Mouse (Mus musculus): ENCODE results near the gene Tmem150a. TPM values are rescaled to one million over a fixed set of nuclear protein-coding genes. Genes with fewer than 3 reads are reported as not detected.
A peak's percentile ranks its signal among the peaks of the same experiment; 100 is the strongest.

Gene Tmem150a
- polyA plus RNA-seq, 1 experiment: 171 TPM

GRCm38 (mm10) chr6:72364009-72364408 lies 8.8 kb downstream of the Tmem150a start:
- DNase-seq: peak; percentile 42
- H3K36me3 ChIP-seq (ENCODE audit: control insufficient read depth, insufficient read depth, low read length): peaks cover 7% of the 10 kb centered on the region; the same call in 1 of the 2 replicates
- no peaks in the 10 kb centered on the region for H3K27me3 ChIP-seq (replicated peaks; ENCODE audit: control insufficient read depth, insufficient read depth, low read length)
- WGBS: 39% methylated on average over 7 of the region's 7 CpGs
- H3K4me1 ChIP-seq (ENCODE audit: control insufficient read depth, insufficient read depth, low read length): peaks cover 12% of the 10 kb centered on the region
- H3K27ac ChIP-seq (ENCODE audit: insufficient read depth, low read depth, low read length): no peak overlapping the region
- TF ChIP-seq POLR2A (IDR thresholded peaks at IDR 0.05; ENCODE audit: low read depth, low read length) (no peak), CTCF (conservative IDR thresholded peaks at IDR 0.05; ENCODE audit: insufficient read depth, insufficient read length, low read depth, low read length) (peak; percentile 63)
- H3K4me3 ChIP-seq (ENCODE audit: insufficient read depth, low read depth, low read length): no peak overlapping the region

DNA sequence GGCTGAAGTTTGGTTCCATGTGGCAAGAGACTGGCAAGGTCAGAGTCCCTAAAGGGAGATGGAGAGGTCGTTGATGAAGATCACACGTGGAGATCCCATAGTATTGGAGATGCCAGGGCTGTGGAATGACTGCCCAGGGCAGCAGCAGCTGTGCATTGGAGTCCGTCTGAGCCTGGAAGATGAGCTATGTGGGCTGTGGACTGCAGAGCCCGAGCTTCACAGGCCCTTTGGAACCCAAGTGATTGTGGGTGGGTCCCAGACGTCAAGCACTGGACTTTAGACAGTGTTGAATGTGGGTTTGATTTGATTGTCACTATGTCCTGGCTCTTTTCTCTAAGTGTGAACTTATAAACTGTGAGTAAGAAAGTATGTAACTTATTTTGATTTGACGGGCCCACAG lies 9.7 kb downstream of the Tmem150a start:
- Histone ChIP-seq H3K4me3 (ENCODE audit: insufficient read depth, low read depth, low read length) (no peak overlapping the region), H3K27me3 (replicated peaks; ENCODE audit: control insufficient read depth, insufficient read depth, low read length) (no peaks in the 10 kb centered on the region), H3K4me1 (ENCODE audit: control insufficient read depth, insufficient read depth, low read length) (peaks cover 8% of the 10 kb centered on the region), H3K36me3 (ENCODE audit: control insufficient read depth, insufficient read depth, low read length) (peaks cover 4% of the 10 kb centered on the region; the same call in 1 of the 2 replicates), H3K27ac (ENCODE audit: insufficient read depth, low read depth, low read length) (no peak overlapping the region)
- TF ChIP-seq POLR2A (IDR thresholded peaks at IDR 0.05; ENCODE audit: low read depth, low read length): no peak
- 46% methylated on average over 6 of the region's 6 CpGs for WGBS
- peak; percentile 63 for DNase-seq

DNA sequence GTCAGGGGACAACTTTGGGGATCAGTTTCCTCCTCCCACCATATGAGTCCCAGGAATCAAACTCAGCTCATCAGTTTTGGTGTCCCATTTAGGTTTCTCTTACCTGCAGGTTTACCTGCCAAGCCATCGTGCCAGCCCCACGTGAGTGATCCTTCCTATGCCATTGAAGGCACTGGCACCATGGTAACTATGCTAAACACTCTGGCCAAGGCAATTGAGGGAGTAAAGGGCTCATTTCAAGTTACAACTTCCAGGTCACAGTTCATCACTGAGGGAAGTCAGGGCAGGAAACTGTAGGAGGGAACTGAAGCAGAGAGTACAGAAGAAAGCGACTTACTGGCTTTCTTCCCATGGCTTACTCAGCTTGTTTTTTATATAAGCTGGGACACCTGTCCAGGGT lies 11.1 kb downstream of the Tmem150a start:
- no peak overlapping the region for H3K27ac ChIP-seq (ENCODE audit: insufficient read depth, low read depth, low read length)
- 41% methylated on average over 3 of the region's 3 CpGs for WGBS
- DNase-seq: peak; percentile 19
- no peaks in the 10 kb centered on the region for H3K27me3 ChIP-seq (replicated peaks; ENCODE audit: control insufficient read depth, insufficient read depth, low read length)
- no peak overlapping the region for H3K4me3 ChIP-seq (ENCODE audit: insufficient read depth, low read depth, low read length)
- H3K36me3 ChIP-seq (ENCODE audit: control insufficient read depth, insufficient read depth, low read length): no peaks in the 10 kb centered on the region
- TF ChIP-seq POLR2A (IDR thresholded peaks at IDR 0.05; ENCODE audit: low read depth, low read length) (no peak), CTCF (conservative IDR thresholded peaks at IDR 0.05; ENCODE audit: insufficient read depth, insufficient read length, low read depth, low read length) (no peak)
- peaks cover 3% of the 10 kb centered on the region; the same call in 1 of the 2 replicates for H3K4me1 ChIP-seq (ENCODE audit: control insufficient read depth, insufficient read depth, low read length)

DNA sequence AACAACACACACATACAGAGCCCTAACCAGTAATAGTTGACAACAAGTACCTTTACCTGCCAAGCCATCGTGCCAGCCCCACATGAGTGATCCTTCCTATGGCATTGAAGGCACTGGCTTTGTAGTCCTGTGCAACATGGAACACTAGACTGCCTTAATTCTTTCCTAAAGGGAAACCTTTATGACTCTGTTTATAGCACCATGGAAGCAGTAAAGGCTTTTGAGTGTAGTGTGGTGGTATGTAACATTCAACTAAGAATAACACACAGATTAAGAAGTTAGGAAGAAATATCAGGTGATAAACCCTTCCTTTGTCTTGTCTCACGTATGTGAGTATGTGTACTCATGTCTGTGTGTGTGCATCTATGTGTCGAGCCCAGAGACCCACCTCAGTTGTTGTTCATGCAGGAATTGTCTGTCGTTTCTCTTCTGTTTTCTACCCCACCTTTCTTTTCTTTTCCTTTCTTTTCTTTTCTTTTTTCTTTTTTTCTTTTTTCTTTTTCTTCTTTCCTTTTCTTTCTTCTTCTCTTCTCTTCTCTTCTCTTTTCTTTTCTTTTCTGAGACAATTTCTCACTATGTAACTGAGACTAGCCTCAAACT lies 11.7 kb downstream of the Tmem150a start, which contains the start of gene Rnf181:
Rnf181 (minus strand) TSS at position 113 of the 600 bp plus-strand sequence.
- Histone ChIP-seq H3K4me3 (ENCODE audit: insufficient read depth, low read depth, low read length) (no peak within 1 kb of the TSS), H3K36me3 (ENCODE audit: control insufficient read depth, insufficient read depth, low read length) (no peaks in the 10 kb centered on the region), H3K4me1 (ENCODE audit: control insufficient read depth, insufficient read depth, low read length) (peaks cover 3% of the 10 kb centered on the region; the same call in 1 of the 2 replicates), H3K27ac (ENCODE audit: insufficient read depth, low read depth, low read length) (no peak within 1 kb of the TSS), H3K27me3 (replicated peaks; ENCODE audit: control insufficient read depth, insufficient read depth, low read length) (no peaks in the 10 kb centered on the region)
- WGBS: 84% methylated on average over 4 of the region's 4 CpGs
- TF ChIP-seq POLR2A (IDR thresholded peaks at IDR 0.05; ENCODE audit: low read depth, low read length) (no peak), CTCF (conservative IDR thresholded peaks at IDR 0.05; ENCODE audit: insufficient read depth, insufficient read length, low read depth, low read length) (no peak)
- no peak for DNase-seq

DNA sequence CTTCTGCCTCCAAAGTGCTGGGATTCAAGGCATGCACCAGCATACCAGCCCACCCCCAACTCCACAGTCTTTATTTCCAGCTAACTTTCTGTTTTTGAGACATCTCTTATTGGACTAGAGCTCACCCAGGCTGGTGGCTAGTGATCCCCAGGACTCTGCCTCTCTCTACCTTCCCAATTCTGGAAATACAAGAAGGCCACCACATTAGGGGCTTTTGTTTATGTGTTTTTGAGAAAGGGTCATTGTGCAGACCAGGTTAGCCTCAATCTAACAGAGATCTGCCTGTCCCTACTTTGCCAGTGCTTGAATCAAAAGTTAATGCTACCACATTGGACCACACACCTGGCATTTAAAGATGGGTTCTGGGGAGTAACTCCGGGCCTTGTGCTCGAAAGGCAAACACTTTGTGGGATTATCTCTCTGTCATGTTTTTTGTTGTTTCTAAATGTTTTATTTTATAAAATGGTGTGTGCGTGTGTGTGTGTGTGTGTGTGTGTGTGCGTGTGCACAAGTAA lies 12.3 kb downstream of the Tmem150a start:
- TF ChIP-seq POLR2A (IDR thresholded peaks at IDR 0.05; ENCODE audit: low read depth, low read length): no peak
- TF ChIP-seq CTCF (conservative IDR thresholded peaks at IDR 0.05; ENCODE audit: insufficient read depth, insufficient read length, low read depth, low read length): no peak
- DNase-seq: no peak
- Histone ChIP-seq H3K27ac (ENCODE audit: insufficient read depth, low read depth, low read length) (no peak overlapping the region), H3K36me3 (ENCODE audit: control insufficient read depth, insufficient read depth, low read length) (no peaks in the 10 kb centered on the region), H3K4me1 (ENCODE audit: control insufficient read depth, insufficient read depth, low read length) (peaks cover 3% of the 10 kb centered on the region; the same call in 1 of the 2 replicates), H3K27me3 (replicated peaks; ENCODE audit: control insufficient read depth, insufficient read depth, low read length) (no peaks in the 10 kb centered on the region), H3K4me3 (ENCODE audit: insufficient read depth, low read depth, low read length) (no peak overlapping the region)
- WGBS: 79% methylated on average over 4 of the region's 4 CpGs

GRCm38 (mm10) chr6:72369557-72369956 lies 14.3 kb downstream of the Tmem150a start:
- TF ChIP-seq CTCF (conservative IDR thresholded peaks at IDR 0.05; ENCODE audit: insufficient read depth, insufficient read length, low read depth, low read length): peak; percentile 29
- TF ChIP-seq POLR2A (IDR thresholded peaks at IDR 0.05; ENCODE audit: low read depth, low read length): no peak
- WGBS: 90% methylated on average over 4 of the region's 4 CpGs
- no peak overlapping the region for H3K27ac ChIP-seq (ENCODE audit: insufficient read depth, low read depth, low read length)
- no peak overlapping the region for H3K4me3 ChIP-seq (ENCODE audit: insufficient read depth, low read depth, low read length)
- no peak for DNase-seq
- H3K36me3 ChIP-seq (ENCODE audit: control insufficient read depth, insufficient read depth, low read length): no peaks in the 10 kb centered on the region
- H3K4me1 ChIP-seq (ENCODE audit: control insufficient read depth, insufficient read depth, low read length): peaks cover 12% of the 10 kb centered on the region
- H3K27me3 ChIP-seq (replicated peaks; ENCODE audit: control insufficient read depth, insufficient read depth, low read length): no peaks in the 10 kb centered on the region

GRCm38 (mm10) chr6:72370091-72370490 lies 14.8 kb downstream of the Tmem150a start:
- H3K4me1 ChIP-seq (ENCODE audit: control insufficient read depth, insufficient read depth, low read length): peaks cover 12% of the 10 kb centered on the region
- WGBS: 72% methylated on average over 12 of the region's 12 CpGs
- TF ChIP-seq CTCF (conservative IDR thresholded peaks at IDR 0.05; ENCODE audit: insufficient read depth, insufficient read length, low read depth, low read length) (no peak), POLR2A (IDR thresholded peaks at IDR 0.05; ENCODE audit: low read depth, low read length) (no peak)
- no peak overlapping the region for H3K4me3 ChIP-seq (ENCODE audit: insufficient read depth, low read depth, low read length)
- no peak overlapping the region for H3K27ac ChIP-seq (ENCODE audit: insufficient read depth, low read depth, low read length)
- H3K36me3 ChIP-seq (ENCODE audit: control insufficient read depth, insufficient read depth, low read length): no peaks in the 10 kb centered on the region
- no peaks in the 10 kb centered on the region for H3K27me3 ChIP-seq (replicated peaks; ENCODE audit: control insufficient read depth, insufficient read depth, low read length)
- peak; percentile 58 for DNase-seq
